Mouse (Mus musculus): Measurements from ENCODE around the gene Fam214b.

DNA sequence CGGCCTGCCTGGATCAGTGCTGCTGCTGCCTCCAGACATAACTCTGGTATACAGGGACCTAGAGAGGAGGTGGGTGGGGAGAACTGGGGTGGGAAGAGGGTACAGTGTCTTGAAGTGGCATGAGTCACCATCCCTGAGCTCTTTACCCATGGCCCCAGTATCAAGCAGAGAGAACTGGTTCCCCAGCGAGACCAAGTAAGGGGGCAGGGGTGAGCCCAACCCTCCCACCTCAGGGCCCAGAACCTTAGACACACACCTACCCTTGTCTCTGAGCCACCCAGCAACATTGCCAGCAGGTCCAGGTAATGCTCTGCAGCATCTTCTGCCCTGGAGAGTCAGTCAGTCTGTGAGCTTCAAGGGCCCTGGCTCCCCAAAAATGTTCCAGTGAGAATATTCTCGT is 41.1 kb downstream of the Fam214b start:
- TF ChIP-seq TAL1 (IDR thresholded peaks at IDR 0.05; ENCODE audit: low read length): no peak
- TF ChIP-seq GATA1 (IDR thresholded peaks at IDR 0.05; ENCODE audit: low read length): no peak

All from erythroblast, embryonic 14.5 days (primary cell).